Mouse (Mus musculus) heart, embryonic 12.5 days (tissue): Measurements from ENCODE around the gene Sorcs2. TPM values are rescaled to one million over a fixed set of nuclear protein-coding genes. Genes with fewer than 3 reads are reported as not detected.

ENCODE experiments used
- ATAC-seq: fragments of 200-750 bp; cut with Nextera tagmentation; 2 replicates; pipeline ENCODE4 v1.8.0; 2017; ENCODE audit warnings: moderate TSS enrichment, moderate library complexity; ENCODE audit not compliant: insufficient number of reproducible peaks, low FRiP score
- H3K27ac ChIP-seq: fragments of 300-500 bp; sonication (generic); 2 replicates; pipeline ENCODE4 v1.5.1; 2016; ENCODE audit warnings: mild to moderate bottlenecking, moderate library complexity; ENCODE audit not compliant: poor library complexity, severe bottlenecking
- H3K27me3 ChIP-seq: fragments of 300-500 bp; sonication (generic); replicated peaks from 2 replicates; pipeline ENCODE4 v1.6.1; 2016; ENCODE audit warnings: mild to moderate bottlenecking, moderate library complexity
- H3K36me3 ChIP-seq: fragments of 300-500 bp; sonication (generic); 2 replicates; pipeline ENCODE4 v1.6.1; 2016; ENCODE audit warnings: mild to moderate bottlenecking, moderate library complexity
- H3K4me1 ChIP-seq: fragments of 300-500 bp; sonication (generic); replicated peaks from 2 replicates; pipeline ENCODE4 v1.6.1; 2016; ENCODE audit warnings: mild to moderate bottlenecking
- H3K4me2 ChIP-seq: fragments of 300-500 bp; sonication (generic); 2 replicates; pipeline ENCODE4 v1.6.1; 2016; ENCODE audit warnings: mild to moderate bottlenecking, moderate library complexity
- H3K4me3 ChIP-seq: fragments of 300-500 bp; sonication (generic); 2 replicates; pipeline ENCODE4 v1.5.1; 2016; ENCODE audit warnings: mild to moderate bottlenecking
- H3K9ac ChIP-seq: fragments of 300-500 bp; sonication (generic); 2 replicates; pipeline ENCODE4 v1.6.1; 2016; ENCODE audit warnings: mild to moderate bottlenecking, moderate library complexity
- H3K9me3 ChIP-seq: fragments of 300-500 bp; sonication (generic); replicated peaks from 2 replicates; pipeline ENCODE4 v1.6.1; 2016; ENCODE audit warnings: mild to moderate bottlenecking, moderate library complexity
- WGBS: fragments of 180-500 bp; shearing (Covaris S2); methylation state at CpG from one replicate; pipeline ENCODE4 v1.1.7; 2016; 5-methylcytosine and 5-hydroxymethylcytosine counted together
- polyA plus RNA-seq: library from polyadenylated mRNA; unstranded; fragments of >200 nt; fragmentation: Nextera tagmentation; extraction: Ambion mirVana; gene quantifications from 2 replicates; pipeline ENCODE4 v1.2.1, GENCODE M21; 2016

The Sorcs2 gene
- polyA plus RNA-seq, 1 experiment from 2014 or later, result 12.4 TPM

- WGBS, result 78% methylated on average over 10 of the region's 10 CpGs
- ATAC-seq, result no peak
Observed at GRCm38 (mm10) chr5:36122987-36123386, 275.0 kb downstream of the Sorcs2 start.

GRCm38 (mm10) chr5:36120931-36121341 lies 277.0 kb downstream of the Sorcs2 start:
- Histone ChIP-seq H3K9ac (no peak overlapping the region), H3K27me3 (no peaks in the 10 kb centered on the region), H3K4me2 (no peak overlapping the region), H3K4me3 (no peak overlapping the region), H3K4me1 (peaks cover 22% of the 10 kb centered on the region), H3K27ac (no peak overlapping the region), H3K36me3 (no peaks in the 10 kb centered on the region), H3K9me3 (no peaks in the 10 kb centered on the region)
- 2% methylated on average over 3 of the region's 3 CpGs for WGBS
- ATAC-seq, result no peak; the same call in 1 of the 2 replicates

More at GRCm38 (mm10) chr5:36122987-36123386, 275.0 kb downstream of the Sorcs2 start:
- Histone ChIP-seq H3K27me3 (no peaks in the 10 kb centered on the region), H3K27ac (no peak overlapping the region), H3K9ac (no peak overlapping the region), H3K4me3 (no peak overlapping the region), H3K9me3 (no peaks in the 10 kb centered on the region), H3K4me1 (peaks cover 34% of the 10 kb centered on the region), H3K4me2 (no peak overlapping the region), H3K36me3 (no peaks in the 10 kb centered on the region)

GRCm38 (mm10) chr5:36118061-36118460 lies 279.9 kb downstream of the Sorcs2 start:
- H3K4me1 ChIP-seq, result peaks cover 12% of the 10 kb centered on the region
- H3K9me3 ChIP-seq, result no peaks in the 10 kb centered on the region
- H3K36me3 ChIP-seq, result no peaks in the 10 kb centered on the region
- no peak overlapping the region for H3K4me2 ChIP-seq
- no peaks in the 10 kb centered on the region for H3K27me3 ChIP-seq
- no peak overlapping the region for H3K27ac ChIP-seq
- no peak overlapping the region for H3K4me3 ChIP-seq
- H3K9ac ChIP-seq, result no peak overlapping the region
- ATAC-seq, result no peak
- WGBS, result 48% methylated on average over 5 of the region's 5 CpGs

GRCm38 (mm10) chr5:36115519-36115918 lies 282.4 kb downstream of the Sorcs2 start:
- no peaks in the 10 kb centered on the region for H3K27me3 ChIP-seq
- no peaks in the 10 kb centered on the region for H3K36me3 ChIP-seq
- H3K4me3 ChIP-seq, result no peak overlapping the region
- no peaks in the 10 kb centered on the region for H3K9me3 ChIP-seq
- ATAC-seq, result no peak
- no peak overlapping the region for H3K27ac ChIP-seq
- H3K9ac ChIP-seq, result no peak overlapping the region
- H3K4me1 ChIP-seq, result peaks cover 11% of the 10 kb centered on the region
- no peak overlapping the region for H3K4me2 ChIP-seq
- WGBS, result 70% methylated on average over 7 of the region's 7 CpGs

- no peak for ATAC-seq
- peaks cover 14% of the 10 kb centered on the region for H3K4me1 ChIP-seq
- H3K27ac ChIP-seq, result no peak overlapping the region
- no peak overlapping the region for H3K4me2 ChIP-seq
- H3K4me3 ChIP-seq, result no peak overlapping the region
- WGBS, result 81% methylated on average over 2 of the region's 2 CpGs
- no peaks in the 10 kb centered on the region for H3K9me3 ChIP-seq
- no peaks in the 10 kb centered on the region for H3K27me3 ChIP-seq
- no peaks in the 10 kb centered on the region for H3K36me3 ChIP-seq
- H3K9ac ChIP-seq, result no peak overlapping the region
Observed at GRCm38 (mm10) chr5:36113696-36114095, 284.2 kb downstream of the Sorcs2 start.

DNA sequence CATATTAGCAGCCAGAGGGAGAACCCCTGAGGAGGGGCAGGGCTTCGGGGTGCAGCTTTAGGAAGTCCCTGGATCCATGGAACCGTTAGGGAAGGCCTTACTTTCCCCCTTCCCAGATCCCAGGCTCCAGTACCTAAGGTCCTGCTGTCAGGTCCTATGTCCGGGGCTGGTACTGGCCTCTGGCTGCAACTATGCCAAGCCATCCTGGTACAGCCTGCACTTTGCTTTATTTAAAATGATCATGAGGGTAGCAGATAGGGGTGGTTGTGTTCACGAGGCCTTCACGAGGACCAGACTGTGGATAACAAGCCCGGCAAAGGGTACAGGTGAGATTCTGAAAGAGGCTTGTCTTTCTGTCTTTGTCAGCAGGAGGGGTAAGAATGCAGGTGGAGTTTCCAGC lies 285.2 kb downstream of the Sorcs2 start:
- no peaks in the 10 kb centered on the region for H3K9me3 ChIP-seq
- no peak for ATAC-seq

GRCm38 (mm10) chr5:36111516-36111915 lies 286.4 kb downstream of the Sorcs2 start:
- no peak overlapping the region for H3K9ac ChIP-seq
- no peak for ATAC-seq
- no peaks in the 10 kb centered on the region for H3K9me3 ChIP-seq
- H3K4me3 ChIP-seq, result no peak overlapping the region
- H3K27ac ChIP-seq, result no peak overlapping the region
- H3K4me1 ChIP-seq, result peaks cover 18% of the 10 kb centered on the region
- no peaks in the 10 kb centered on the region for H3K27me3 ChIP-seq
- H3K4me2 ChIP-seq, result no peak overlapping the region
- no peaks in the 10 kb centered on the region for H3K36me3 ChIP-seq
- 57% methylated on average over 3 of the region's 3 CpGs for WGBS

More for the DNA sequence above, 285.2 kb downstream of the Sorcs2 start:
- Histone ChIP-seq H3K36me3 (no peaks in the 10 kb centered on the region), H3K9ac (no peak overlapping the region), H3K4me1 (peaks cover 18% of the 10 kb centered on the region), H3K27me3 (no peaks in the 10 kb centered on the region), H3K4me3 (no peak overlapping the region), H3K4me2 (no peak overlapping the region), H3K27ac (no peak overlapping the region)
- WGBS, result 78% methylated on average over 6 of the region's 6 CpGs

DNA sequence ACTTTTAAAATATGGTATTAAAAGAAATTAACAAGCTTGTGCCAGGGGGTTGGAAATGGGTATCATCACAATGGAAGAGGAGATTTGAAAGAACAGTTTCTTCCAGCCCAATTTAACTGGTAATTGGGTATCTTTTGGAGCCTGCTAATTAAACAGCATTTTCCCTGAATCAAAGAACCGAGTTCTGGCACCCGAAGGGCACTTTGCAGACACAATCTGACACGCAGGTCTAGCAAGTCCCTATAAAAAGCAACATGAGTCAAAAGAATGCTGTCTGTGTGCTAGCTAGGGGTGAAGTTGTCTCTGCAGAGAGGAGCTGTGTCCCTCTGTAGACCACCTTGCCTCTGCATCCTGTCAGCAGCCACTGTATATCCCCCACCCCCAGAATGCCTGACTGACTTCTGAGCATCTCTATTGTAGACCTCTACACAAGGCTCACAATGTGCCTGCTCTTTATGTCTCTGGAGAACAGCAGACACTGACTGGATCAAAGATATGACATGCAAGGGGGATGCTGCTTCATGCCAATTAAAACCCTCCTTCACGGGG lies 289.5 kb downstream of the Sorcs2 start:
- Histone ChIP-seq H3K27ac (no peak overlapping the region), H3K27me3 (no peaks in the 10 kb centered on the region), H3K9me3 (peaks cover 1% of the 10 kb centered on the region; the same call in 1 of the 2 replicates), H3K9ac (no peak overlapping the region), H3K4me1 (peaks cover 17% of the 10 kb centered on the region), H3K36me3 (no peaks in the 10 kb centered on the region), H3K4me2 (no peak overlapping the region), H3K4me3 (no peak overlapping the region)
- WGBS, result 47% methylated on average over 4 of the region's 4 CpGs
- no peak for ATAC-seq

GRCm38 (mm10) chr5:36103483-36103882 lies 294.5 kb downstream of the Sorcs2 start:
- no peak for ATAC-seq
- Histone ChIP-seq H3K36me3 (no peaks in the 10 kb centered on the region), H3K4me3 (no peak overlapping the region), H3K27ac (no peak overlapping the region), H3K4me1 (peaks cover 24% of the 10 kb centered on the region), H3K9me3 (peaks cover 2% of the 10 kb centered on the region; the same call in 1 of the 2 replicates), H3K4me2 (no peak overlapping the region), H3K9ac (no peak overlapping the region), H3K27me3 (no peaks in the 10 kb centered on the region)
- 77% methylated on average over 2 of the region's 2 CpGs for WGBS

DNA sequence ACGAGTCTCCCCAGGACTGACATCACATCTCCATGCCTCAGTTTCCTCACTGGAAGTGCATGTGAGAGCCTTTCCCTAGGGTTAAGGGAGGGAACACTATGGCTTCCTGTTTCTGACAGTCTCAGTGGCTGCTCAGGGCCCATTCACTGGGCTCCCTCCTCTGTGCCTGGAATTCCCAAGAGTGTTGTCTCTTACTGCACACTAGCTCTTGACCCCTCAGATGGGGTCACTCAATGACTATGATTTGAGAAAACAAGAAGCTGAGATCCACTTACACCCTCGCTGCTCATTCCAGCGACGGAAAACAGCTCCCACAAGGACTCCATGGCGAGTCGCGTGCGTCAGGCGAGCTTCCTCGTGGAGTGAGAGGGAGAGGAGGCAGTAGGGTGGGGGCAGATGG lies 296.8 kb downstream of the Sorcs2 start:
- Histone ChIP-seq H3K36me3 (no peaks in the 10 kb centered on the region), H3K9ac (no peak overlapping the region), H3K4me2 (no peak overlapping the region), H3K27ac (no peak overlapping the region), H3K27me3 (no peaks in the 10 kb centered on the region), H3K9me3 (peaks cover 2% of the 10 kb centered on the region; the same call in 1 of the 2 replicates), H3K4me3 (no peak overlapping the region), H3K4me1 (peaks cover 22% of the 10 kb centered on the region)
- ATAC-seq, result no peak
- WGBS, result 48% methylated on average over 10 of the region's 10 CpGs

DNA sequence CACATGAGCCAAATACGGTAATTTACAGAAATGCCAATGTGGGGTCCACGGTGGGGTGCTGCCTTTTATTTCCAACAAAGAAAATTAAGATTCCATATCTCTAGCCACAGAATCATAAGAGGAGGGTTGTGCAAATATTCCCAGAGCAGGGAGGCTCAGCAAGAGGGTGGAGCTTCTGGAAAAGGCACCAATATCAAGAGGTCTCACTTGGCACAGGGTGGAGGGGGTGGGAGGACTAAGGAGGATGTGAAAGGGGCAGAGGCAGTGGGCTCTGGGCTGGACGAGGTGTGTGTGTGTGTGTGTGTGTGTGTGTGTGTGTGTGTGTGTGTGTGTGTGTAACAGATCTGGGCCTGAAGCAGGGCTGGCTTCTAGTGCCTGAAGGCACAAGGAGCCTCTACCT lies 297.5 kb downstream of the Sorcs2 start:
- peaks cover 2% of the 10 kb centered on the region; the same call in 1 of the 2 replicates for H3K9me3 ChIP-seq
- ATAC-seq, result no peak
- peaks cover 22% of the 10 kb centered on the region for H3K4me1 ChIP-seq
- H3K4me3 ChIP-seq, result no peak overlapping the region
- 62% methylated on average over 3 of the region's 3 CpGs for WGBS
- no peaks in the 10 kb centered on the region for H3K36me3 ChIP-seq
- H3K4me2 ChIP-seq, result no peak overlapping the region
- H3K27me3 ChIP-seq, result no peaks in the 10 kb centered on the region
- H3K9ac ChIP-seq, result no peak overlapping the region
- no peak overlapping the region for H3K27ac ChIP-seq

GRCm38 (mm10) chr5:36099662-36100061 lies 298.3 kb downstream of the Sorcs2 start:
- no peaks in the 10 kb centered on the region for H3K36me3 ChIP-seq
- 44% methylated on average over 4 of the region's 4 CpGs for WGBS
- peaks cover 2% of the 10 kb centered on the region; the same call in 1 of the 2 replicates for H3K9me3 ChIP-seq
- no peak overlapping the region for H3K4me2 ChIP-seq
- H3K9ac ChIP-seq, result no peak overlapping the region
- no peaks in the 10 kb centered on the region for H3K27me3 ChIP-seq
- ATAC-seq, result no peak
- H3K4me1 ChIP-seq, result peaks cover 22% of the 10 kb centered on the region
- H3K27ac ChIP-seq, result no peak overlapping the region
- H3K4me3 ChIP-seq, result no peak overlapping the region
